Mouse (Mus musculus) cerebellum, adult 2 months (tissue): ENCODE results near the gene Pax7.

Source experiments
- CTCF ChIP-seq: fragments of 200-500 bp; IDR thresholded peaks from 2 replicates; pipeline ENCODE4 v1.5.1; 2011; ENCODE audit warnings: low read depth, mild to moderate bottlenecking, control low read depth, low read length, moderate library complexity, borderline replicate concordance; ENCODE audit not compliant: insufficient read depth
- POLR2A ChIP-seq: fragments of 200-500 bp; IDR thresholded peaks from 2 replicates; pipeline ENCODE4 v1.6.1; 2011; ENCODE audit warnings: low read length, control low read depth, borderline replicate concordance; ENCODE audit not compliant: insufficient read depth

DNA sequence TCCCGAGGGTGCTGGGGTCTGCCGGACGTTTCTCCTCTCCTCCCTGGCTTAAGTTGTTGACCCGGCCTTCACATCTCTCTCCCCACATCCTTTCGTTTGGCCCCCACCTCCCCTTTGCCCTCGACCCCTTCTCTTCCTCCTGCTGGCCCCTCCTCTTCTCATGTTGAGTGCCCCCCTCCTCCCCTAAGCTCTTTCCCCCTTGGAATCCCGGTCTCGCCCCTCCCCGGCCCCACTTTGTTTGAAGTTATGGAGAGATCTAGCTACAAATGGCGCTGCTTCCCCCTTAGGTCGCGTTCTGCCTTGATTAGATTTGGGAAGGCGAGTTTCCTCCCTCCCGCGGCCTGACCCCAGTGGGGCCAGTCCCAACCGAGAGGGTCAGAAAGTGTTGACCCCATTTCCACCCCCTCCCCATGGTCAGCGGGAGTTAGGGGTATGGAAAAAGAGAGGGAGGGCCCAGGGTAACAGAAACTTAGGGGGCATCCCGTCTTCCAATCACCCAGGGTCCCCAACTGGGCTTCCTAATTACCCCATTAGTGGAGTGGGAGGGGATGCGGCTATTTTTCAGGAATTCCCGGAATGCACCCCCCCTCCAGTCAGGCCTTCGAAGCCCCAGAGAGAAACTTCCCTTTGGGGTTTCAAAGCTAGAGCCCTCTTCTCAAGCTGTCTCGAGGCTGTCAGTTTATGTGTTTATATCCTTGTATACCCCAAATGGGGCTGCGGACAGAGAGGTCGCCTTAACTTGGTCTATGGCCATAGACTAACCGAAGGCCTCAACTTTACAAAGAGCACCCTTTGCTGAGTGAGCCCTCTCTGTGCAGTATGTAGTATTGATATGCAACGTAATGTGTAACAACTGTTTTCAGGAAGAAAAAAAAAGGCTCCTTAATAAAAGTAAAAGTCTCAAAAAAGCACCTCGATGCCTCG is 10.9 kb downstream of the Pax7 start:
- no peak for TF ChIP-seq CTCF
- no peak for TF ChIP-seq POLR2A
